Mouse (Mus musculus) lung, postnatal 10 days (tissue): ENCODE results near the gene Foxn3.

Experiments used
- DNase-seq: peaks from one replicate; pipeline ENCODE4 v3.0.0; 2021

Gene Foxn3

DNA sequence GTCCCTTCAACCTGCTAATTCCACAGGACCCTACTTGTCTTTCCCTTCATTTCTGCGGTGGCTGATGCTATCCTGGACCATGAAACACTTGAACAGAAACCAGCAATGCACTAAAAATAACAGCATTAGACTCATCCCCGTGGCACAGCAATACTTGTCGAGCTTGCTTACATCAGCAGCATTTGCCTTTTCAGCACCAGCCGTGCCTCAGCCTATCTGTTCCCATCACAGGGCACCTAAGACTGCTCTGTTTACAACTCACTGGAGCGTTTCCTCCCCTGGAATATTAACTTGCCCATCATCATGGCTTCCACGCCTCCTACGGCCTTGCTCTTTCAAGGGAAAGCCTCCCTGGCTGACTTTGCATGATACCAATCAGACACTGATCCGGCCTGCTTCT, 185.1 kb downstream of the Foxn3 start:
- DNase-seq, result no peak

DNA sequence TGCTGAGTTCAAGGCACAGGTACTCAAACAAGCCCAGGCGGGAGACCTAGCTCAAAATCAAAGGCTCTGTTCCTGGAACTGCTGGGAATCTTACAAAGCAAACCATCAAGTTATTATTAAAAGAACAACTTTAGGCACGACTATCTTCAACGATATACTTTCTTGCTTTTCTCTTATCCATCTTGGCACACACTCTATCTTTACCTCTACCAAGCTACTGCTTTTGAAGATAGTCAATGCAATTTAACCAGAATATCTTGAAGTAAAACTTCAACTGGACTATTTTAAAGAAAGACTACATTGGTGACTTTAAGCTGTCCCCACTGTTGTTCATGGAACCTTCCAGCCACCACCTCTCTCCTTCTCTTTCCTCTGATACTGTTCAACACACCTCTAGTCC, 185.7 kb downstream of the Foxn3 start:
- DNase-seq, result no peak

DNA sequence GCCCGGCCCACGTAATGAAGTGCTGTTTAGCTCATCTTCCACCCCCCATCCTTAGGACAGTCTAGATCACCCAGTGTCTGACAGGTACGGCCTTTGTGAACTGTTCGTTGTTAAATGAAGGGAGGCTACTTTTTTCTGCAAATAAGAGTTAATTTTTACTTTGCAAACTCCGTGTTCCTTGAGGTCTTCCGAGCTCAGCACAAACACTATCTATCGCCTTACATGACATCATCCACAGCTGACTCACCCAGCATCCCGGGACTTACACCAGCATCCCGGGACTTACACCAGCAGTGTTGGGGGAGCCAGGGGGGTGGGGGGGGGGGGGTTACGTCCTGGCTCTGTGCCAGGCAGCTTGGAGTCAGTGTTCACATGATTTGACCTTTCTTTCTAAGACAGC, 186.3 kb downstream of the Foxn3 start:
- DNase-seq, result no peak

DNA sequence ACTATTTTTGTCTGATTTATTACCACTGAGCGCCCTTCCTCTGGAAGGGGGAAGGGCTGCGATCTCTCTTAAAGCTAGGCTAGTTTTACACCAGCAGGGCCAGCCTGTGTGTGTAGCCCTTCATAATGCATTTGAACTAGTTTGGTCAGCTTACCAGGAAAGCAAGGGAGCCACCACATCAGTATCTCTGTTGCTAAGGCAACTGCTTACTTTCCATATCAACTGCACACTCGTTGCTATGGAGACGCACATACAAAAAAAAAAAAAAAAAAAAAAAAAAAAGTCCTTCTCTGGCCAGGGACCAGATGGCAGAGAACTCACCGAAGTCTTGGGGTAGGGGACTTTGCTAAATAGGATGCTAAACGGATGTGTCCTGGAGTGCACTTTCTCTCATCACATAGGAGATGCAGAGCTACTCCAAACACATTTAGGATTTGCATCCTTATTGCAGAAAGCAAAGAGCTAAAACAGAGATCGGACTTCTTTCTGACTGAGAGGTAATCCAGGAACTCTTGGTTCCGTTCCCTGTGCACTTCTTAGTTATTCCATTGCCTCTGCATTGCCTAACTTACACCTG, 187.4 kb downstream of the Foxn3 start:
- DNase-seq, result no peak

DNA sequence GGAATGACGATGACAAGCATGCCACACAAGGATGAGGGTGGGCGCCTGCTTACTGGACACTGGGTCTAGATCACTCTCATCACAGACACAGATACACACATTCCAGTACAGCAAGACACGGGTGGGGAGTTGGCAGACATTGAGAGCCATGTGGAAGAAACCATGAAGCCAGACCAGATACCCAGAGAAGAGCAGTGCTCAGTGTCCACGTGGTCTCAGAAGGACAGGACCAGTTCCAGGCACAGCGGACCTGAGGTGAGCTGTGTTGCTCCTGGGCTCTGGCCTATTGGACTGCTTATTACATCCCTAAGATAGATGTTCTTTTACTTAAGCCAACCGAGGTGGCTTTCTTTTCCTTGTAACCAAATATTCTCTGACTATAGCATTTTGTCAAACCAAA, 188.0 kb downstream of the Foxn3 start:
- no peak for DNase-seq

DNA sequence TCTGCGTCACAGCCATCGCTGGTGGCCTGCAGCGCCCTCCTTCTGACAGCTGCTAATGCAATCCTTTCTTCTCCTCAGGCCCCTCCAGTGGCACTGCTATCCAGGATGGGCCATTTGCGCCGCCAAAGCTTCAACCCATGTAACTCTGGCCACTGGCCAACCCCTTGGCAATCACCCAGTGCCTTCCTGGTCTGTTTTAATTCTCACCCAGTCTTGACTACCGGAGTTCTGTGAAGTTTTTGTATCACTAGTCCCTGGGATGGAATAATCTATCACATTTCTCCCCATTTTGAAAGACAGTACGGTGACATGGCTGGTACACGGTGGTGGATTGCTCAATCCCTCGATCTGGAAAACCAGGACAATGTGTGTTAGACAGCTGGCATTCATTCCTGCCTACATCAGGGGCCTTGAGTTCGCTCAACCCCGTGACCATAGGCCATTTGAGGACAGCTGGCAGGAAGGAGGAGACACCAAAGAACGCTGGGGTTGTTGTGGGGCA, 189.2 kb downstream of the Foxn3 start:
- peak; percentile 58 for DNase-seq

DNA sequence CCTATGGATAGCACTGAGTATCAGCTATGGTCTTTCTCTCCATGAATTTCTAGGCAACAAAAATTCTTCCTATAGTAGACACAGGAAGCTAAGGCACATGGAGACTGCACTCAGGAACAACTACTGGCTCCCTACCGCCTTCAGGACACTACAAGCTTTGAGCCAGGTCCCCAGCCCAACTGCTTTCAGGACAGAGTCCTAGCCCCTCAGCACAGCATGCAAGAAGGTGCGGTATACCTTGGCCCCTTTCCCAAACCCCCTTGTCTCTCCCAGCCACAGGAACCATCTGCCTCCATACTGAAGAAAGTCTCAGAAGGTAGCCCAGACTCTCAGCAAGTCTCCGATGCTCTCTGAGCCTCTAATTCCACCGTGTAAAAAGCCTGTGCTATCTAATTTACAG, 189.8 kb downstream of the Foxn3 start:
- no peak for DNase-seq

DNA sequence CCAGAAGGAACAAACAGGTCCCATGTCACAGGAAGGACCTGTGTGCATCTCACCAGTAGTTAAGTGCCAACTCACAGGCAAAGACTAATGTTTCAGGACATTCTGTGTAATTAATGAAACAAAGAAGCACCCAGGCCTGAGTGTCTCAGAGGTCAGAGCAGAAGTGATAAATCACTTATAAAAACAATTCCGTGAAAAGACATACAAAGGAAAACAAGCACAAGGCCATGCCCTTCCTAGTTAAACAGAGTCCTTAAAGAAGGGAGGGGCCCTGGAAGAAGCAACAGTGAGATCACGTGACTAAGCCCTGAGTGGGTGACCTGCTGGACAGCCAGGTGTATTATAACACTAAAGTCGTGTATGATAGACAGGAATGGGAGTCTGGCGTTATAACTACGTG, 191.9 kb downstream of the Foxn3 start:
- DNase-seq, result no peak

DNA sequence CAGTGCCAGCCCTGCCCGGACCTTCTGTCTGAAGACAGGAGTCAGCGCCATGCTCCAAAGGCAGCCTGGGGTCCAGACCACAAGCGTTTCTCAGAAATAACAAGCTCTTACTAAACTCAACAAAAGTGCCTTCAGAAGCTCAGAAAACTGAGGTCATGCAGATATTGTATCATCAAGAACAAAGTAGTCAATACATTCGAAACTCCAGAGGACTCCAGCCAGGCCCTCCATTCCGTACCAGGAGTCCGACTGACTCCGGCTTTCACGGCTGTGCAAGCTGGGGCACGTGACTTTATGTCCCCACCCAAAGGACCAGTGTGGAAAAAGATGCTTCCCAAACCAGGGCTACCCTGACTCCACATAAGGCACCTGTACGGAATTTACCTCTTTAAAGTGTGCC, 195.1 kb downstream of the Foxn3 start:
- no peak for DNase-seq

DNA sequence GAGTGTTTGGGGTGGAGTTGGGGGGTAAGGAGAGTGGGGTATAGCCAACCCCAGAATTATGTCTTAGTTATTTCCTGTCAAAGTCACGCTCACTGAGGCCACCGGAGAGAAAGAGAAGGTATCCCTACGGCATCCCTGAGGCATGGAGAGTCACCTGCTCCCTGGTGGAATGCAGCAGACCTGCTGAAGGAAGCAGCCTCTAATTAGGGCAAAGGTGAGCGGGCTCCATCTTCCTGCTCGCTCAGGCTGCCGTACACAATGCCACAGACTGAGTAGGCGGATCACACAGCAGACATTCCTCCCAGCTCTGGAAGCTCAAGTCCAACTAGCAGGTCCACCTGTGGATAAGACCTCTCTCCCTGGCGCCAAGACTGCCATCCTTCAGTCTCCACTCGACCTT, 197.4 kb downstream of the Foxn3 start:
- DNase-seq, result no peak

DNA sequence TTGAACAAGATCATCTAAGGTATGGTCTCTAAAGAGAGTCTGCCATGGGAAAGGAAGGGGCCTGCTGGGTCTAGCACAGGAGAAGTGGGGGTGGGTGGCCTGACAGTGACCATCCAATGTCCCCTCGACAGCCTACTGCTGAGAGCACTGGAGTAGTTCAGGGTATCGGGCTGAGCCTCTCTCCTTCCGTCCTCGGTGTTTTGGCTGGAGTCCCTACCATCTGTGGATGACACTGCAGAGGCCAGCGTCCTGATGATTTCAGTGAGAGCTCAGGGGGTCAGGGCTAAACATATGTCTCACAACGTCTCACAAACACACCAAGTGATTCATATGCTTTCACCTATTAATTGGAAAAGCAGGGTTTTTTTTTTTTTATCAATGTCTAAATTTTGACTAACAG, 199.2 kb downstream of the Foxn3 start:
- DNase-seq, result no peak

DNA sequence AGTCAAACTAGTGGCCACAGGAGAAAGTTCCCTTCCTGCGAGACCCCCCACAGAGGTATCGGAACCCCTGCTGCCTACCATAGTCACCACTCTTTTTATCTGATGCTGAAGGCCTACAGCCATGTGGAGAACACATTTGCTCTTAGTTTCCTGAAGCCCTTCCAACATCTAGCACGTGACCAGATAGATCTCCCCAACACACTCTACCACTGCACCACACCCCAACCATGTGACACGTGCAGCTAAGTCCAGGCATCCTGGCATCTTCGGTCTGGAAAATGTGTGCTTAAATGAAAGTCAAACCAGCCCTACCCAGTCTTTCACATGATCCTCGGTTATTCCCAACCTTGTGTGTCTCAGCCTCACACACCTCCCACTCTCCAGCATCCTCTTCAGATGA, 200.4 kb downstream of the Foxn3 start:
- DNase-seq, result no peak

DNA sequence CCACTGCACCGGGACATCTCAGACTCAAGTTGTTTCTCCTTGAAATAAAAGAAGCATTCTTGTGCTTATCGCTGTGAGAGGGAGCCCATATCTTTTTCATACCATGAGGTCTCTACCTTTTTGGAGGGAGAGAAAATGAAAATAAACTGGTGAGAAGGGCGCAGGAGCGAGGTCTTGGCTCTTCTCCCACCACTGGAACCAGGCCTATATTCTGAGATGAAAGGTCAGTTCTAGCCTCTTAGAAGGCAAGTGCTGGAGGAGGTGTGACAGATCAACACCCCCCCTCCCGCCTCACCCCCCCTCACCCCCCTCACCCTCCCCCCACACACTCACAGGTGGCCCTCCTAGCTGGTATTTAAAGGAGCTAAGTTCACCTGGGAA, 201.6 kb downstream of the Foxn3 start:
- DNase-seq, result no peak

DNA sequence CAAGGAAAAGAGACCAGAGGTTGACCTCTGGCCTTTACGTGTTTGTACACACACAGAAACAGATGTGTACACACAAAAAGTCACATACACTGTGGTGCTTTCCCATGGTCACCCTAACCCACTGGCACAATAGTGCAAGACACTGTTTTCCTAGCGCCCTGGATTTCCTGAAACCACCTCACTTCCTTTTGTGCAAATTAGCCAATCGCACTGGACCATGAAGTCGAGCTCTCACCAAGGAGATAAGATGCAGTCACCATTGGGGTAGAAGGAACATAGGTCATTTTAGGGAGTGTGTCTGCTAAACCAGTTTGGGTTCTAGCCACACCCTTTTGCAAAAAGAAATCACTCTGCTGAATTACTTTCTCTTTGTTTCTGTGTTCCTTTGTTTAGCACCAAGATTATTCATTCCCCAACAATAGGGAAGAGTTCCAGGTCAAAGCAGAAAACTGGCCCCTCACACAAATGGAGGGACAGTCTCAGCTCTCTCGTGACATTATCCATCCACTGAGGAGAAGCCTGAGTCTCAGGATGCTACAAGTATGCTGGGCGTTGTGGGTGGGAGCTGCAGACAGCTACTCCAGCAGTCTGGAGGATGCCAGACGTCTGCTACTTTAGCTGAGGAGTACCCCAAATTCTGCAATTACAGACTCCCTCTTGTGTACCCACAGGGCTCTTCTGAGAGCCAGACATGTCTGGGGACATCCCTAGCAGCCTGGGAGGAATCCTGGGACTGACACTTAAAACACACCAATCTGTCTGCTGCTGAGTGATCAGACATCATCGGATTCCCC, 202.2 kb downstream of the Foxn3 start:
- no peak for DNase-seq

DNA sequence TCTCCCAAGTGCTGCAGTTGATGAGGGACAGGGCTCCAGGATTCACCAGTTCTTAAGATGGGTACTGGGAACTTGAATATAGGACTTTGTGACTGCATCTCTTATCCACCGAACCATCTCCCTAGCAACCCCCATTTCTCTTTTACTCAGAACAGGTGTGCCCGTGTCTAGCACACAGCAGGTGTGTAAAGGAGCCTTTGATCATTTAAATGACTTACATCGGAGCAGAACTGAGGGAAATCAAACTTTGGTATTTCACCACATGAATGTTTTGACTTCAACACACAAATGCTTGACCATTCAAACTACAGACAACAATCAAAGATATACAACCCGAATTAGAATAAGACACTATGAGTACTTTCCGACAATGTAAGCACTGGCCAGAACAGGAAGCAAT, 204.7 kb downstream of the Foxn3 start:
- DNase-seq, result no peak

DNA sequence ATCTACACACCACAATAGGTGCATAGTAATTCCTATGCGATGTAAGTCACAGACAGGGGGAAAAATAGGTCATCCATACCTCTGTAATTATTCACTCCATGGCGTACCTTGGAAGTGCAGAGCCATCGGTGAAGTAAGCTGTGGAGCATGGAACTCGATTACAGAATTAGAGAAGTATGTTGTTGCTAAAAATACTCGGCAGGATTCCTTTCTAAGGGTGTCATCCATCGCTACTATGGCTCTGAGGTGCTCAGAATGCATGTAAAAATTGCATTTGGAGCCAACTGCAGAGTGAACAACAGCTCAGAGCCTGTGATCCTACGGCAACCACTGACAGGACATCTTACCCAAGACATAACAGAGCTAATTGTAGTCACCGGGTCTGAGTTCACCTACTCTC, 206.7 kb downstream of the Foxn3 start:
- DNase-seq, result no peak

DNA sequence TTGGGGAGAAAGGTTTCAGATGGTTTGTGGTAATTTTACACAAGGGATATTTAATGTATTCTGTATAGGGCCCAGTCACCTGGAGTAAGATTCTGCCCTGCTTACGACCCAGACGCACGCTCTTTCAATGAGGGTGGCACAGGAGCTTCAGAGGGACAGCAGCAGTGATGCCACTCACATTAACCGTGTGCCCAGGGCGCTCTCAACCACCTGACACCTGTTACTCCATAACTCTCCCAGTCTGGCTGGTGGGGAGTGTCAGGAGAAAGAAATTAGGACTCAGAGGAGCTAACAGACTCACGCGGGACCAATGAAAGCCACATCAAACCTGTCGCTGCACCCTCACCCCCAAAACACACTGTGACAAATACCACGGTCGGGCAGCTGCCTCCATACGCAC, 209.7 kb downstream of the Foxn3 start:
- no peak for DNase-seq

DNA sequence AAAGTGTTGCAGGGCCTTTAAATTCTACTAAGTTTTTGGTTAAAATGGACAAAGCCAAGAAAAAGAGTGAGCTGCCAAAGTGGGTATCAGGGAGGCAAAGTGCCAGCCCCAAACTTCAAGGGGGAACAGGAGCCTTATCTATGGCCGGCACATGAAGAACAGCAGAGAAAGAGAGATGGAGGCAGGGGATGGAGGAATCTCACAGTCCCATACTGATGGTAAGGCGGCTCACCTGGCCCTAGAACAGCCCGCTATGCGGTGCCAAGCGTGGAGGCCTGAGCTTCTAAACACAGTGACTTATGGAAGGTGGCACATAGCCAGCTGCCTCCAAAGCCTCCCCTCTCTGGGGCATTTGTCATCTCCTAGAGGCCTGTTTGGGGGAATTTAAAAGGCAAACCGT, 210.8 kb downstream of the Foxn3 start:
- DNase-seq, result no peak

DNA sequence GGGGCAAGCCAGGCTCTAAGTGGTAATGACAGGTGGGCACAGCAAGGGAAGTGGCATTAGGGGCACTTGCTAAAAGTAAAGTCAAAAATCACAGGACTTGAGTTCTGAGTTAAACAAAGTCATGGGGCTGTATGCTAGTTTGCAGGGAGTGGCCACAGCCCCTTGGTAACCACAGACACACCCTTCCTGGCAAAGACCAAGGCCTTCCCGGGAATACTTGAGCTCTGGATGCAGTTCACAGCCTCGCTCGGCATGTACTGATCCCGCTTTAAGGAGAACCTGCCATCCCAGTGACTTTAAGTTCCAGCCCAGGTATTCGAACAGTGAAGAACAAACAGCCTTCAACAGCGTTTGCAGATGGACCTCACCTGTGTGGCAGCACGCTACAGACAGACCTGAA, 211.2 kb downstream of the Foxn3 start:
- peak; percentile 76 for DNase-seq

DNA sequence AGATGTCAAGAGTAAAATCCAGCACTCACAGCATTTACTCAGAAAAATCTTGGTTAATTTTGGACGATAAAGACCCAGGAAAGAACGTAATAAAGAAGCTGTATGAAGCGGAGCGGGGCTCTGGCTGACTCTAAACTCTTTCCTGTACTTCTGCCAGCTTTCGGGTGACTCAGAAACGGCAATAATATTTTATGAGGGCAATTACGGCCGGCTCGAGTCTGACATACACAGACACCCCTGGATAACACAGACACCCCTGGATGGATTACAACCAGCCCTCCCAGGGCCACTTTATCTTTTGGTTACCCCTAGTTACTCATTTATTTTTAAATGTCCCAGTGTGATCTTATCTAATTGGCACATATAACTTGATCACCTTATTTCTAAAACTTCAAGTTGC, 211.7 kb downstream of the Foxn3 start:
- peak; percentile 44 for DNase-seq

DNA sequence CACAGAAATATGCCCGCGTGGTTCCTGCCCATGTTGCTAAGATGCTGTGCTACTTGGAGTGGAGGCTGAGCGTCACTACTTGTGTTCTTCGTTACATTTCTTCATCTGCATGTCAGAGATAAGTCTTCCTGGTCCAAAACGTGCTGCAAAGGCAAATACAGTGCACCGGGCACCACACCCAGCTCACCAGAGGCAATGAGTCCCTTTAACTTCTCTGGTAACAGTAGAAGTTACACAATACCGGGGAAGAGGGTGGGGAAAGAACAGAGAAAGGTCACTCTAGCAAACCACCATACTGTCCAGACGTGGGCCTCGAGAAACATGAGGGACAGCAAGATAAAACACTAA, 213.8 kb downstream of the Foxn3 start:
- DNase-seq, result peak; percentile 32

DNA sequence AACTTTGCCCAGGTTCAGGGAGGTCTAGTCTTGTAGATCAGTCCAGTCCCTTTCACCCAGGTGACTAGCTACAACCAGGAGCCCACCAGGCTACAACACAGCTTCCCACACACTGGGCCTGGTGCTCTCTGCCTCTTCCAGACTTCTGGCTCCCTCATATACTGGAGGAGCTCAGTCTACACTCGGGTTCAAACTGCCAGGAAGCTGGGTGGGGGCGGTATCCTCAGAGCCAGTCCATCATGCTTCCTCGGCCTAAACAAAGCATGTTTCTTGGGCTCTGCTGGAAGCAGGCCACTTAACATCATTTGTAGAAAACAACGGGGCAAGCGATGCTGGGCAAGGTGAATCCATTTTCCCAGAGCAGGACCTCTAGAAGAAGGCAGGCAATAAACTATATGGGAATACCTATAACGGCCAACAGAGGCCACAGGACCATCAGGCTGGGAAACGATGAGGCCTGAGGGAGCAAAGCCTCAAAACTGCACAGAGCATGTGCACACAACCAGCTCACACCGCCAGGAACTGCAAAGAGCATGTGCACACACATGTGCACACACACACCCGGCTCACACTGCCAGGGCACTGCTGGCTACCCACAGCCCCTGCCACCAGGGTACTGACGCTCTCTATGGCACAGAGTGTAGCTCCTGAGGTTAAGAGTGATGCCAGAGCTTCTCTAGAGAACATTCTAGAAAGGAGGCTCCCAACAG, 214.3 kb downstream of the Foxn3 start:
- DNase-seq, result peak; percentile 54

DNA sequence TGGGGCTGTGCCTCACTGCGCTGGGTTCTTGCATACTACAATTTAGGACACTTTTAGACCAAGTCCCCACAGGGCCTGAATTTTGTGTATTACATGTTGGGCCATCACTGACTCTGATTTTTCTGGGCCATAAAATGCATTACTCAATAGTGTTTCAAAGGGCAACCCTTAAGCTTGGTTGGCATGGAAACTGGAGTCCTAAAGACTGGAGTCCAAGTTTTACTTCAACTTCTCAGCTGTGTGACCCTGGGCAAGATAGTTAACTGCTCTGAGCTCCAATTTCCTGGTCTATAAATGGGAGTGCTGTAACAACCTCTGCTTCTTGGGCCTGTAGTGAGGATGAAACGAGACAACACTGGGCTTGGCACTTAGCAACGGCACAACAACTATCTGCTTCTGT, 215.9 kb downstream of the Foxn3 start:
- no peak for DNase-seq

DNA sequence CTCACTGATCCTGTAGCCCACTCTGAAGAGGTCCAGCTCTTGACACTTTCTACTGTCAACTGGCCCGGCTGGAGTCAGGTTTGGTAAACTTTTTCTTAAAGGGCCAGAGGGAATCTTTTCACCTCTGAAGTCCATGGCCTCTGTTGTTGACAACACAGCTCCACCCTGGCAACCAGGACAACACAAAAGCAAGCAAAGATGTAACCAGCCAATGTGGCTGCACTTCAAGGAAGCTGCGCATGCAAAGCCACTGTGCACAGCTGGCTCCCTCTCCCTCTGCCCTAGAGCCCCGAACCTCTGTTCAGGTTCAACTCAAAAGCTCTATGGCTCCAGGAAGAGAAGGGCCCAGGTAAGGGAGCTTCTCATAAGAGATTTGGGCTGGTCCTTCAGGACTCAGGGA, 216.4 kb downstream of the Foxn3 start:
- DNase-seq, result no peak
